Mouse (Mus musculus): ENCODE results near the gene Fam222b.

GRCm38 (mm10) chr11:78193113-78193512, 98.7 kb downstream of the Fam222b start, which contains the start of gene Proca1:
- TF ChIP-seq CTCF (IDR thresholded peaks at IDR 0.05; ENCODE audit: insufficient read depth, low read depth, low read length): no peak
- no peak for TF ChIP-seq POLR2A (IDR thresholded peaks at IDR 0.05; ENCODE audit: insufficient read depth, low read depth, low read length)
